ENCODE assay signal across 7 mouse cellular contexts in the genomic region with DNA sequence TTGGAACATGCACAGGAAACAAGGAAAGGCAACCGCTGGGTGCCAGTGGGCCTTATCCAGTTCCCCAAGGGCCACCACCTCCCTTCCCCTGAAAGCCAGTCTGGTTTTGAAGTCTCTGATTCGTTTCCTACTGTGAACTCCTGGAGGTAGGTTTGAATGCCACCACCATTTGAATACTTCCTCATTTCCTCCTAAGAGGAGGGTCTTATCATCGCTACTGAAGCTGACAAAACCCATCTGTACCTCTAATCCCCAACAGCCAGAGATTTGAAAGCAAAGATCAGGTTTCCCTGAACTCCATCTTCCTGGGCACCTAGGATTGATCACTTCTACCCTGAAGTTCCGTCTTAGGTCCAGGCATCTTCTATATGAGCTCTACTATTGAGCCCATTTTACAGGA. TPM values are rescaled to one million over a fixed set of nuclear protein-coding genes. Genes with fewer than 3 reads are reported as not detected.
"Had no signal": no experiment of that assay in that cellular context is flagged by ENCODE, and none has a peak within 500 bp of the region (broad histone marks: within the 10 kb centered on the region; RNA-seq: fewer than 3 reads in every experiment).

No protein-coding gene starts in this region.

- H3K36me3 ChIP-seq: lung, embryonic 15.5 days; neural tube, embryonic 13.5 days; neural tube, embryonic 15.5 days had no signal

- H3K27ac ChIP-seq: lung, embryonic 15.5 days; macrophage; neural tube, embryonic 13.5 days; neural tube, embryonic 15.5 days had no signal

- H3K4me3 ChIP-seq: lung, embryonic 15.5 days; myocyte had no signal

- H3K9me3 ChIP-seq: lung, embryonic 15.5 days; neural tube, embryonic 13.5 days; neural tube, embryonic 15.5 days had no signal

- DNase-seq: thymus, adult 18-20 months had no signal

- H3K9ac ChIP-seq: lung, embryonic 15.5 days; neural tube, embryonic 15.5 days had no signal

RNA-seq across cellular contexts. Expression of a gene that starts 0.9 kb away (rescaled TPM):
- total RNA-seq: megakaryocyte progenitor cell, adult 5-6 weeks had no signal
- polyA plus RNA-seq: macrophage had no signal
